21 mouse cellular contexts compared by ENCODE assay signal in the genomic region with DNA sequence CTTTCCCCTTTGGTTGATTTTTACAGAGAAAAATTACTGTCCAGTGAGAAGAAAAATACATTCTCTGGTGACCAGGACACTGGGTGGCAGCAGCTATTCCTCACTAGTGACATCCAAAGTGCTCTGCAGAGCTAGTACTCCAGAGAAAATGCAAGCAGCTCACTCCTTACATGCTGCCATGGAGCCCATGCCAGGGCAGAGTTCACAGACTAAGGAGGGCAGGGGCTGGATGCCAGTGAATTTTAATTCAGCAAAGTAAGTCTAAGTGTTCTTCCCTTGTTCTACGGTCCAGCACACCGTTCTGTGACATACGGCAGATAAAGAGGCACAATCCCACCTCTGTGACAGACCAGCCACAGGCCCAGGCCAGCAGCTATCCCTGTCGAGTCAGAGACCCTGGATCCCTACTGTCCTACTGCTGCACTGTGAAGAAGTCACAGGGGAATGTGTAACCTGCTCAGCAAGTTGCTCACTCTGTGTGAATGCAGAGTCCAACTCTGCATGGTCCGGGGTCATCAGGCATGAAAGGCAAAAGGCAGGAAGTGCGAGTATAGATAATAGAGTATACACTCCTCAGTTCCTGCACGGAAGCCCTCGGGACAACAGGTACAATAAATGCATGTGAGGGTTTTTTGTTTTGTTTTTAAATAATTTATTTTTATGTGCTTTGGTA. TPM values are rescaled to one million over a fixed set of nuclear protein-coding genes. Genes with fewer than 3 reads are reported as not detected.
DNase-seq lines count a peak whose midpoint lies in the region; ATAC-seq and TF ChIP-seq lines count a peak whose summit lies in the region.
"Had no signal": no experiment of that assay in that cellular context is flagged by ENCODE, and none has a peak within 500 bp of the region (broad histone marks: within the 10 kb centered on the region; RNA-seq: fewer than 3 reads in every experiment).

No protein-coding gene starts in this region.

- no peaks in the 10 kb centered on the region for H3K9me3 ChIP-seq in heart, embryonic 16.5 days (replicated peaks; ENCODE audit: control insufficient read depth, low read length)
- H3K9me3 ChIP-seq: forebrain, embryonic 13.5 days; G1E; limb, embryonic 10.5 days; liver, embryonic 15.5 days had no signal

- peaks cover 35% of the 10 kb centered on the region for H3K36me3 ChIP-seq in heart, embryonic 16.5 days (ENCODE audit: control insufficient read depth, insufficient read depth)
- peaks cover 35% of the 10 kb centered on the region for H3K36me3 ChIP-seq in thymus, adult 2 months (ENCODE audit: control insufficient read depth, insufficient read depth, low read length)

- DNase-seq in adrenal gland, postnatal 10 days = peak; percentile 28
- no peak for DNase-seq in adrenal gland, adult 8-10 months
- no peak for DNase-seq in heart, adult 18-20 months
- peak; percentile 51 for DNase-seq in adipocyte (ENCODE audit: low spot score)
- DNase-seq in kidney, postnatal 14 days = peak; percentile 65
- no peak for DNase-seq in thymus, adult 2 months
- no peak for DNase-seq in cerebellum, postnatal 36 days
- DNase-seq: cerebellum, adult 9-11 months; embryo, embryonic 11 days; gastrocnemius, postnatal 14 days; lung, postnatal 10 days; right cerebral cortex, adult 18-20 months had no signal

- 44% methylated on average over 8 of the region's 8 CpGs for WGBS in heart, embryonic 16.5 days
- 93% methylated on average over 8 of the region's 8 CpGs for WGBS in thymus, adult 2 months

- H3K27ac ChIP-seq in heart, embryonic 16.5 days (ENCODE audit: low read length) = peak overlapping the region; percentile 97
- H3K27ac ChIP-seq in thymus, adult 2 months (ENCODE audit: control insufficient read depth, insufficient read depth, low read length) = no peak overlapping the region
- H3K27ac ChIP-seq: forebrain, embryonic 13.5 days; left cerebral cortex, adult 2 months; limb, embryonic 10.5 days had no signal

- no peaks in the 10 kb centered on the region for H3K27me3 ChIP-seq in heart, embryonic 16.5 days (ENCODE audit: control insufficient read depth, insufficient read depth, low read length)
- H3K27me3 ChIP-seq in thymus, adult 2 months (ENCODE audit: control insufficient read depth, insufficient read depth, low read length) = no peaks in the 10 kb centered on the region
- H3K27me3 ChIP-seq: forebrain, embryonic 13.5 days; liver, embryonic 15.5 days had no signal

- H3K4me3 ChIP-seq in heart, embryonic 16.5 days (ENCODE audit: low read length) = no peak overlapping the region
- H3K4me3 ChIP-seq in thymus, adult 2 months (ENCODE audit: control insufficient read depth, insufficient read depth, low read length) = no peak overlapping the region
- H3K4me3 ChIP-seq: forebrain, embryonic 13.5 days; left cerebral cortex, adult 2 months; limb, embryonic 10.5 days; liver, embryonic 15.5 days had no signal

- H3K4me1 ChIP-seq in heart, embryonic 16.5 days (ENCODE audit: control insufficient read depth, insufficient read depth, low read length) = peaks cover 53% of the 10 kb centered on the region
- peaks cover 19% of the 10 kb centered on the region for H3K4me1 ChIP-seq in thymus, adult 2 months (replicated peaks; ENCODE audit: control insufficient read depth, insufficient read depth, low read length)
- H3K4me1 ChIP-seq: forebrain, embryonic 13.5 days; limb, embryonic 10.5 days had no signal

- peak overlapping the region; percentile 9 for H3K4me2 ChIP-seq in heart, embryonic 16.5 days (ENCODE audit: low read depth, low read length)
- H3K4me2 ChIP-seq: forebrain, embryonic 13.5 days; liver, embryonic 15.5 days had no signal

- no peak for ATAC-seq in heart, embryonic 16.5 days (replicated peaks; ENCODE audit: extremely low read depth, insufficient read depth, low FRiP score)
- ATAC-seq: CD4-positive, CD25-positive, alpha-beta regulatory T cell, adult 4 months; forebrain, embryonic 13.5 days; inflammation-experienced regulatory T-cells, adult 6 months; midbrain, embryonic 16.5 days had no signal

- TF ChIP-seq POLR2A in thymus, adult 2 months (IDR thresholded peaks at IDR 0.05; ENCODE audit: control insufficient read depth, extremely low read depth, insufficient read depth, low read length, poor library complexity) = no peak

- peak overlapping the region; percentile 49 for H3K9ac ChIP-seq in heart, embryonic 16.5 days (ENCODE audit: low read length)
- H3K9ac ChIP-seq: forebrain, embryonic 13.5 days; liver, embryonic 15.5 days had no signal

- TF ChIP-seq CTCF in thymus, adult 2 months (IDR thresholded peaks at IDR 0.05; ENCODE audit: borderline replicate concordance, control insufficient read depth, extremely low read depth, insufficient read depth, low read length, poor library complexity) = no peak

RNA-seq across cellular contexts. Expression of gene Cttn, which starts 19.5 kb away (rescaled TPM):
- 100 to 1,000 TPM; 105 to 109 TPM for total RNA-seq in adrenal gland, postnatal 10 days (2021)
- total RNA-seq in adrenal gland, adult 8-10 months (2022) = 100 to 1,000 TPM; 228 to 248 (median 236) TPM
- 128 and 132 TPM in 2 replicates for polyA plus RNA-seq in heart, embryonic 16.5 days (2015; fragmentation: Nextera tagmentation; extraction: Ambion mirVana)
- total RNA-seq in heart, adult 18-20 months (2021) = 10 to 100 TPM; 31.3 to 33.3 TPM
- polyA plus RNA-seq in thymus, adult 2 months (2012; rRNA removed) = 17.6 and 22.0 TPM in 2 replicates

Comparison
In these comparisons a context has a peak if more than half of its experiments do, and no peak if none do; other contexts are left out.
1. DNase-seq: peak in adrenal gland, postnatal 10 days (single experiment), adipocyte (single experiment) and kidney, postnatal 14 days (single experiment); none in adrenal gland, adult 8-10 months (single experiment), heart, adult 18-20 months (0 of 2), thymus, adult 2 months (single experiment) and cerebellum, postnatal 36 days (0 of 2).